Comparison of ENCODE assay signal across 18 mouse cellular contexts in genomic region chr1:165860373-165861234, GRCm38 (mm10).
DNase-seq lines count a peak whose midpoint lies in the region; ATAC-seq and TF ChIP-seq lines count a peak whose summit lies in the region.
"Had no signal": no experiment of that assay in that cellular context is flagged by ENCODE, and none has a peak within 500 bp of the region (broad histone marks: within the 10 kb centered on the region; RNA-seq: fewer than 3 reads in every experiment).

No protein-coding gene starts in this region.

- 81% methylated on average over 9 of the region's 9 CpGs for WGBS in forebrain, embryonic 11.5 days
- WGBS in forebrain, embryonic 14.5 days: 79% methylated on average over 9 of the region's 9 CpGs
- 57% methylated on average over 9 of the region's 9 CpGs for WGBS in heart, embryonic 14.5 days
- 64% methylated on average over 9 of the region's 9 CpGs for WGBS in kidney, postnatal 0 days
- WGBS in kidney, adult 2 months: 70% methylated on average over 9 of the region's 9 CpGs

- no peak overlapping the region for H3K4me2 ChIP-seq in forebrain, embryonic 11.5 days (ENCODE audit: low read depth, low read length, severe bottlenecking)
- no peak overlapping the region for H3K4me2 ChIP-seq in forebrain, embryonic 14.5 days (ENCODE audit: low read length)
- no peak overlapping the region for H3K4me2 ChIP-seq in heart, embryonic 14.5 days (ENCODE audit: low read length)
- H3K4me2 ChIP-seq in kidney, postnatal 0 days (ENCODE audit: low read length): no peak overlapping the region
- H3K4me2 ChIP-seq: hindbrain, embryonic 12.5 days; limb, embryonic 15.5 days; neural tube, embryonic 12.5 days had no signal

- no peak overlapping the region for H3K4me3 ChIP-seq in forebrain, embryonic 11.5 days (ENCODE audit: low read depth, low read length)
- no peak overlapping the region for H3K4me3 ChIP-seq in forebrain, embryonic 14.5 days (ENCODE audit: low read depth, low read length)
- no peak overlapping the region for H3K4me3 ChIP-seq in heart, embryonic 14.5 days (ENCODE audit: control insufficient read depth in 1 of 2, insufficient read depth in 1 of 2, low read depth in 1 of 2, low read length in 2 of 2)
- H3K4me3 ChIP-seq in kidney, postnatal 0 days (replicated peaks; ENCODE audit: low read depth, low read length): no peak overlapping the region
- no peak overlapping the region for H3K4me3 ChIP-seq in kidney, adult 2 months (ENCODE audit: insufficient read depth, low read depth, low read length)
- H3K4me3 ChIP-seq in brown adipose tissue, adult 24 weeks (ENCODE audit: insufficient read depth, low read depth, low read length): no peak overlapping the region
- H3K4me3 ChIP-seq: erythroblast, embryonic 14.5 days; hindbrain, embryonic 12.5 days; limb, embryonic 15.5 days; neural tube, embryonic 12.5 days had no signal

- no peaks in the 10 kb centered on the region for H3K27me3 ChIP-seq in forebrain, embryonic 11.5 days (ENCODE audit: control insufficient read depth, insufficient read depth, low read length)
- no peaks in the 10 kb centered on the region for H3K27me3 ChIP-seq in forebrain, embryonic 14.5 days (replicated peaks; ENCODE audit: control insufficient read depth, insufficient read depth, low read length)
- H3K27me3 ChIP-seq in heart, embryonic 14.5 days (ENCODE audit: control insufficient read depth, insufficient read depth, low read length): no peaks in the 10 kb centered on the region
- no peaks in the 10 kb centered on the region for H3K27me3 ChIP-seq in kidney, postnatal 0 days (ENCODE audit: insufficient read depth, low read length)
- H3K27me3 ChIP-seq in kidney, adult 2 months (replicated peaks; ENCODE audit: control insufficient read depth, insufficient read depth, low read length): no peaks in the 10 kb centered on the region
- H3K27me3 ChIP-seq: neural tube, embryonic 12.5 days; Patski had no signal

- no peaks in the 10 kb centered on the region for H3K4me1 ChIP-seq in forebrain, embryonic 11.5 days (replicated peaks; ENCODE audit: control insufficient read depth, insufficient read depth, low read length)
- peaks cover 5% of the 10 kb centered on the region for H3K4me1 ChIP-seq in forebrain, embryonic 14.5 days (ENCODE audit: control insufficient read depth, insufficient read depth, low read length)
- H3K4me1 ChIP-seq in heart, embryonic 14.5 days (ENCODE audit: control insufficient read depth in 2 of 2, insufficient read depth in 2 of 2, low read length in 2 of 2): peaks cover 12% of the 10 kb centered on the region in 2 experiments
- H3K4me1 ChIP-seq in kidney, postnatal 0 days (replicated peaks; ENCODE audit: insufficient read depth, low read length): peaks cover 8% of the 10 kb centered on the region; the same call in 1 of the 2 replicates
- H3K4me1 ChIP-seq in kidney, adult 2 months (ENCODE audit: control insufficient read depth, insufficient read depth, low read length): no peaks in the 10 kb centered on the region
- peaks cover 24% of the 10 kb centered on the region for H3K4me1 ChIP-seq in brown adipose tissue, adult 24 weeks (ENCODE audit: control insufficient read depth, insufficient read depth, insufficient read length, low read length)

- TF ChIP-seq POLR2A in kidney, adult 2 months (IDR thresholded peaks at IDR 0.05; ENCODE audit: low read depth, low read length): no peak

- no peaks in the 10 kb centered on the region; the same call in 1 of the 2 replicates for H3K36me3 ChIP-seq in forebrain, embryonic 11.5 days (ENCODE audit: control insufficient read depth, insufficient read depth, low read length)
- peaks cover 9% of the 10 kb centered on the region; the same call in 1 of the 2 replicates for H3K36me3 ChIP-seq in forebrain, embryonic 14.5 days (ENCODE audit: control insufficient read depth, insufficient read depth, low read length)
- H3K36me3 ChIP-seq in heart, embryonic 14.5 days (ENCODE audit: control insufficient read depth, insufficient read depth, low read length): no peaks in the 10 kb centered on the region
- no peaks in the 10 kb centered on the region for H3K36me3 ChIP-seq in kidney, postnatal 0 days (ENCODE audit: insufficient read depth, low read length)
- H3K36me3 ChIP-seq in kidney, adult 2 months (ENCODE audit: control insufficient read depth, insufficient read depth, low read length): no peaks in the 10 kb centered on the region
- H3K36me3 ChIP-seq: limb, embryonic 15.5 days had no signal

- no peak overlapping the region for H3K9ac ChIP-seq in forebrain, embryonic 11.5 days (ENCODE audit: low read length)
- no peak overlapping the region for H3K9ac ChIP-seq in forebrain, embryonic 14.5 days (ENCODE audit: low read length)
- 0 out of 2 replicates have a peak overlapping the region, but pooled peaks have one; percentile 16 for H3K9ac ChIP-seq in heart, embryonic 14.5 days (ENCODE audit: low read length)
- no peak overlapping the region for H3K9ac ChIP-seq in kidney, postnatal 0 days (ENCODE audit: low read depth, low read length)
- H3K9ac ChIP-seq: hindbrain, embryonic 12.5 days; limb, embryonic 15.5 days; neural tube, embryonic 12.5 days had no signal

- intact Hi-C loops in heart, postnatal 36 days (cut with DNase I): no loop called here

- no peak for TF ChIP-seq CTCF in kidney, postnatal 0 days (IDR thresholded peaks at IDR 0.05; ENCODE audit: low read depth)
- no peak for TF ChIP-seq CTCF in kidney, adult 2 months (conservative IDR thresholded peaks at IDR 0.05; ENCODE audit: insufficient read depth, insufficient read length, low read depth, low read length)

- peak; percentile 43 for DNase-seq in forebrain, embryonic 11.5 days (ENCODE audit: low spot score)
- no peak for DNase-seq in forebrain, embryonic 14.5 days (ENCODE audit: low spot score)
- DNase-seq in heart, postnatal 36 days: no peak
- peak; percentile 86 for DNase-seq in kidney, postnatal 0 days (ENCODE audit: low spot score)
- DNase-seq in kidney, adult 2 months: no peak
- no peak for DNase-seq in adrenal gland, postnatal 36 days
- DNase-seq: cerebellum, adult 9-10 months; embryo, embryonic 11 days; right cerebral cortex, postnatal 4 days; thymus, adult 2 months had no signal

- no peak overlapping the region for H3K27ac ChIP-seq in forebrain, embryonic 11.5 days (ENCODE audit: low read depth, low read length)
- no peak overlapping the region for H3K27ac ChIP-seq in forebrain, embryonic 14.5 days (ENCODE audit: low read depth, low read length)
- H3K27ac ChIP-seq in heart, embryonic 14.5 days (replicated peaks in 1 of 2; ENCODE audit: control insufficient read depth in 1 of 2, insufficient read depth in 1 of 2, low read depth in 2 of 2, low read length in 2 of 2): peak overlapping the region; percentile 66 to 67
- H3K27ac ChIP-seq in kidney, postnatal 0 days: peak overlapping the region; percentile 62; the same call in 1 of the 2 replicates
- H3K27ac ChIP-seq in kidney, adult 2 months (ENCODE audit: insufficient read depth, low read depth, low read length): no peak overlapping the region
- H3K27ac ChIP-seq in brown adipose tissue, adult 24 weeks (replicated peaks; ENCODE audit: low read depth, low read length): peak overlapping the region; percentile 87
- H3K27ac ChIP-seq: hindbrain, embryonic 12.5 days; limb, embryonic 15.5 days; neural tube, embryonic 12.5 days had no signal

- ATAC-seq in forebrain, embryonic 11.5 days (replicated peaks; ENCODE audit: low FRiP score): no peak
- no peak for ATAC-seq in forebrain, embryonic 14.5 days
- 0 out of 2 replicates have a peak, but pooled peaks have one; percentile 52 for ATAC-seq in heart, embryonic 14.5 days (ENCODE audit: insufficient number of reproducible peaks, insufficient read depth, low FRiP score, low read depth)
- ATAC-seq in kidney, postnatal 0 days (replicated peaks; ENCODE audit: low FRiP score, low read depth): no peak
- ATAC-seq: midbrain, embryonic 16.5 days; Patski had no signal

- H3K9me3 ChIP-seq in forebrain, embryonic 11.5 days (ENCODE audit: control insufficient read depth, low read length): no peaks in the 10 kb centered on the region
- H3K9me3 ChIP-seq in forebrain, embryonic 14.5 days (replicated peaks; ENCODE audit: control insufficient read depth, low read length): no peaks in the 10 kb centered on the region
- no peaks in the 10 kb centered on the region for H3K9me3 ChIP-seq in heart, embryonic 14.5 days (ENCODE audit: control insufficient read depth, low read length)
- H3K9me3 ChIP-seq in kidney, postnatal 0 days (replicated peaks; ENCODE audit: low read length): no peaks in the 10 kb centered on the region
- H3K9me3 ChIP-seq: hindbrain, embryonic 12.5 days; limb, embryonic 15.5 days; neural tube, embryonic 12.5 days had no signal

Comparison
In these comparisons a context has a peak if more than half of its experiments do, and no peak if none do; other contexts are left out.
1. DNase-seq: peak in forebrain, embryonic 11.5 days (single experiment) and kidney, postnatal 0 days (single experiment); none in forebrain, embryonic 14.5 days (single experiment), heart, postnatal 36 days (0 of 2), kidney, adult 2 months (single experiment) and adrenal gland, postnatal 36 days (0 of 2).
2. H3K27ac ChIP-seq: peak in heart, embryonic 14.5 days (2 of 2), kidney, postnatal 0 days (single experiment) and brown adipose tissue, adult 24 weeks (single experiment); none in forebrain, embryonic 11.5 days (single experiment), forebrain, embryonic 14.5 days (single experiment) and kidney, adult 2 months (single experiment).